Mouse (Mus musculus) cerebellum, adult 8-10 months (tissue): ENCODE measurements around the gene Cebpz.
A peak's percentile ranks its signal among the peaks of the same experiment; 100 is the strongest.

Source experiments
- DNase-seq: peaks from one replicate; pipeline ENCODE4 v3.0.0; 2022

The Cebpz gene

GRCm38 (mm10) chr17:78894991-78895390, 41.9 kb downstream of the Cebpz start:
- no peak for DNase-seq

- DNase-seq: no peak
Observed at GRCm38 (mm10) chr17:78891020-78891419, 45.8 kb downstream of the Cebpz start.

GRCm38 (mm10) chr17:78889184-78889583, 47.7 kb downstream of the Cebpz start:
- no peak for DNase-seq

GRCm38 (mm10) chr17:78888554-78888953, 48.3 kb downstream of the Cebpz start:
- DNase-seq: no peak

- no peak for DNase-seq
Observed at GRCm38 (mm10) chr17:78885286-78886065, 51.4 kb downstream of the Cebpz start.

GRCm38 (mm10) chr17:78883291-78883690, 53.6 kb downstream of the Cebpz start:
- no peak for DNase-seq

GRCm38 (mm10) chr17:78882401-78883112, 54.3 kb downstream of the Cebpz start, which contains the start of gene Eif2ak2:
TSS of gene Eif2ak2 (minus strand) at chr17:78882573.
- DNase-seq: peak; percentile 41

GRCm38 (mm10) chr17:78881878-78882304, 55.0 kb downstream of the Cebpz start:
- DNase-seq: no peak

- no peak for DNase-seq
Observed at GRCm38 (mm10) chr17:78873886-78874285, 63.0 kb downstream of the Cebpz start.
